Mouse (Mus musculus) heart, adult 18-20 months (tissue): ENCODE data around the gene Rngtt. TPM values are rescaled to one million over a fixed set of nuclear protein-coding genes. Genes with fewer than 3 reads are reported as not detected.
"Not testable (repeated sequence)": the region's sequence is repeated elsewhere in the genome, so short reads cannot be mapped to it uniquely, and the experiment has no call there.

Experiments
- DNase-seq, 2 experiments: peaks; one replicate each; pipeline ENCODE4 v3.0.0; 2021 to 2022; ENCODE audit warnings: mixed read lengths in 1 of 2
- total RNA-seq, 2 experiments: library from RNA; stranded (reverse); gene quantifications; 2 replicates each; pipeline ENCODE4 v1.2.3; 2021

Gene Rngtt
- total RNA-seq, 2 experiments from 2014 or later = 10.0 to 11.1 TPM

GRCm38 (mm10) chr4:33310840-33311437, 828 bp downstream of the Rngtt start:
- DNase-seq = no peak

DNA sequence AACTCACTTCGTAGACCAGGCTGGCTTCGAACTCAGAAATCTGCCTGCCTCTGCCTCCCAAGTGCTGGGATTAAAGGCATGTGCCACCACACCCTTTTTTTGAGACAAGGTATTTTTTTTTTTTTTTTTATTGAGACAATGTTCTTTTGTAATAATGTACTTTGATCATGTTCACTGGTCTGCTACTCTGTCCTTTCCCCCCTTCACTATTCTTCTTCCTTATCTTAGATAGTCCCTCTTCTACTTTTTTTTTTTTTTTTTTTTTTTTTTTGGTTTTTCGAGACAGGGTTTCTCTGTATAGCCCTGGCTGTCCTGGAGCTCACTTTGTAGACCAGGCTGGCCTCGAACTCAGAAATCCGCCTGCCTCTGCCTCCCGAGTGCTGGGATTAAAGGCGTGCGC, 4.0 kb downstream of the Rngtt start:
- not testable (repeated sequence) for DNase-seq

DNA sequence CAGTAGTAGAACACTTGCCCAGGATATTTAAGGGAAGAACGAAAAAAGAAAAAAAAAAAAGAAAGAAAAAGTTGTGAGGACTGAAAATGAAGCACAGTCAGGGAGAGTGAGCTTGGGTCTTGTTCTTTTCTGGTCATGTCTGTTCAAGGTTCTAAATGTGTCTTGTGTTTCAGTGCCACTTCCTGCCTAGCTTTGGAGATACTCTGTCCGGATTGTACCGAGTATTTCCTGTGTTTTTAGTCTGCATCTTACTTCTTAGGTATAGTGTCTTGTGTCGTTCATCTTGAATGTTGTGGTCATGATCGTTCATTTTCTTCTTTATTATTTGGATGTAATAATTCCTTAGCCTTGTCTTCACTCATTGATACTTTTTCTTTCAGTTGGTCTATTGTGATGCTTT, 5.7 kb downstream of the Rngtt start:
- DNase-seq = no peak

DNA sequence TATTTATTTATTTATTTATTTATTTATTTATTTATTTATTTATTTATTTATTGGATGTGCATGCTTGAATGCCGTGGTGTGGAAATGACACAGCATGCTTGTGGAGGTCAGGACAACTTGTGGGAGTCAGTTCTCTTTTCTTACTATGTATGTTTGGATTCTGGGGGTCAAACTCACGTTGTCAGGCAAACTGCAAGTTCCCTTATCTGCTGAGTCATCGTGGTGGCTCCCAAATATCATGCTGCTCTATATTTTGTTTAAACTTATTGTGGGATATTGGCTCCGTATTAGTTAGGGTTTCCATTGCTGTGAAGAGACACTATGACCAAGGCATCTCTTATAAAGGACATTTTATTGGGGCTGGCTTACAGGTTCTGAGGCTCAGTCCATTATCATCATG, 21.0 kb downstream of the Rngtt start:
- no peak for DNase-seq

- DNase-seq = no peak
Observed at GRCm38 (mm10) chr4:33332956-33333455, 22.9 kb downstream of the Rngtt start.

DNA sequence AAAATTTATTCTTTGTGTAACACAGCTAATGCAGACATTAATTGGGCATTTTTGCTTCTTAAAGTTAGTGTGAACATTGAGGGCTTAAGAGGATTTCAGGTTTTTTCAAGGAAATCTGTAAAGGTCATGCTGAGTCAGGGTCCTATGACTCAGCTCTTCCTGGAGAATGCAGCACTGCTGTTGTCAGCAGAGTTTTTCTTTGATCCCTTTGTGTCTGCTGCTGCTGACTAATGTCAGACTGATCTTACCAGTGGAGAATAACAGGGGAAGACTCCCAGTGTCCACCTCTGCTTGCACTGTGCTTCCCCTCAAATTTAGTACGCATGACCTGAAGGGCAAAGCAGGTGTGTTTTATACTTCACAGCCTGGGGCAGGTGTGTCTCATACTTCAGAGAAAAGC, 27.9 kb downstream of the Rngtt start:
- no peak for DNase-seq

DNA sequence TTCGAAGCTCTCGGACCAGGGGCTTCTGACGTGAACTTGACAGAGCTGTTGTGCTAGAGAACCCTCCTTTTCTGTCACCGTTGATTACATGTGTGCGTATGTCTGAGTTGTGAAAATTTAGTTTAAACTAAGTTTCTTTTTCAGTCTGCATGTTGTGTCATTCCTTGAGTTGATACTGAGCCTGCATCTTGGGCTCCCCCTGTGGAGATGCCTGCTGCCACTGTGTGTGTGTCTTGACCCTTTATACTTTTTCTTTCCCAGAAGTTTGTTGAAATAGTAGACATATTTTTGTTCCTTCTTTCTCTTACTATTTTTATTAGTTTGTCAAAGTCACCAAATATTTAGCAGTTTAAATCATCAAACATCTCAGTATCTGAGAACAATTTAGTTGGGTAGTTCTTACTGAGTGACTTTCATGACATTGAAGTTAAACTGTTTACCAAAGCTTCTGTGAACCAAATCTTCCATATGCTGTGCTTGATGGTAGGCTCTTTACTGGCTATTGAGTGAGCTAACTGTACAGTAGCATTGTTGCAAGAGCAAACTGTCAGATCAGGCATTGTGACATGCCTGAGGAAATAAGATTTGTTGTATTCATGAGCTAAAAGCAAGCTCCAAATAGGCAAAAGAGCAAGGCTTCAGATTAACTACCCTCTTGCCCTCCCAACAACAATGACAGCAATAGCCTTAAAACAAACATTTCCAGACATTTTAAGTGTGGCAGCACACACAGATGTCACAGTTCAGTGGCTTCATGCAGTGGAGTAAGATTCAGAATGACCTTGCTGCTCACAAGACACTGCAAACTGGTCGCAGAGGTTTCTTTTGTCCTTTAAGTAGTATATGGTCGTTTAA, 33.0 kb downstream of the Rngtt start:
- no peak for DNase-seq

- no peak for DNase-seq
Observed at GRCm38 (mm10) chr4:33343732-33344057, 33.6 kb downstream of the Rngtt start.

- DNase-seq = no peak
Observed at GRCm38 (mm10) chr4:33363451-33363850, 53.3 kb downstream of the Rngtt start.

- DNase-seq = no peak
Observed at GRCm38 (mm10) chr4:33374916-33375315, 64.8 kb downstream of the Rngtt start.

DNA sequence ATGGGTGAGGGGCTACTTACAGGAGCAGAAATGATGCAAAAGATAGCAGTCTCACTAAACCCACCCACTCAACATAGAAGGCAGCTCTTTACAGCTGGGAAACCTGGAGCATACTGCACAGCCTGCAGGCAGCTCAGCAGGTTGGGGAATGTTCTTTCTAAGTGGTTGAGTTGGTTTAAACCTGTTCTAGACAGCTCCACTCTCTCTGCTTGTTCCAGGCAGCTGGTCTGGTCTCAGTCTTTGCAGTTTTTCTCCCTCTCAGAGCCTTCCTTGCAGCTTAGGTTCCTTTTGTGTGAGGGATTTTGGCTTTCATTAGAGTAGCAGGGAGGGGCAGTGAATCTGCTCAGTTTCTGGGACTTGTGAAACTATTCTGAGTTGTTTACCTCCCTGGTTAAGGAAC, 67.5 kb downstream of the Rngtt start:
- DNase-seq = no peak

GRCm38 (mm10) chr4:33378894-33379293, 68.8 kb downstream of the Rngtt start:
- DNase-seq = no peak

DNA sequence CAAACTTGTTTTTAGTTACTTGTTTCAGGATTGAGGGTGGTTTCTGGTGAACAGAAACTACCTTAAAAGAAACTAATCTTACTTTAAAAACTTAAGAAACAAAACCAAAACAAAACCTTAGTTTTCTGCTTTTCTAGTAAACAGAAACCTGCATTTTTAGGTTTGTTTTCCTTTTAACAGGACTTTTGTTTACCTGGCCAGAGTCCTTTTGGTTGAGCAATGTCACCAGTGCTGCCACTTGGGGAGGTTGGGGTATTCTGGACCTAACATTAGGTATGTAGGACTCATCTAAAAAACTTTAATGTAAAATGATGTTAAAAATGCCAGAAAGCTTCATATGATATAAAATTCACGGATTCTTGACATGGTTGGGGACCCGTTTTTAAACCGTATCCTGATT, 78.8 kb downstream of the Rngtt start:
- DNase-seq = no peak

DNA sequence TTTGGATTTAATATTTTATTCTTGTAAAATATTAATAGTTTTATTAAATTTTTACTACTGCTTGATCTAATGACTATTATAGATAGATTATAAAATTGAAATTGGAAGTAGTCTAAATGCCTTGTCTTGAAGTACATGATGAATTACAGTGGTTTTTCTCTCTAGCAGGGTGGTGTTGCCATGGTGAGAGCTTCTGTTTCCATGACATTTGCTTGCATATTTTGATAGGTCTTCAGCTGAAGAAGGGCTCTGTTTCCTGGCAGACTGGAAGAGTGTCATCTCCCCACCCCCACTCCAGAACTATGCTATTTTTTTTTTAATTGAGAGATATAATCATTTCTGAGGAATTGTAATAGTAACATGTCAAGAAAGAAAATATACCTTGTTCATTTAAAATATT, 80.5 kb downstream of the Rngtt start:
- no peak for DNase-seq

- no peak for DNase-seq
Observed at GRCm38 (mm10) chr4:33393437-33393836, 83.3 kb downstream of the Rngtt start.

DNA sequence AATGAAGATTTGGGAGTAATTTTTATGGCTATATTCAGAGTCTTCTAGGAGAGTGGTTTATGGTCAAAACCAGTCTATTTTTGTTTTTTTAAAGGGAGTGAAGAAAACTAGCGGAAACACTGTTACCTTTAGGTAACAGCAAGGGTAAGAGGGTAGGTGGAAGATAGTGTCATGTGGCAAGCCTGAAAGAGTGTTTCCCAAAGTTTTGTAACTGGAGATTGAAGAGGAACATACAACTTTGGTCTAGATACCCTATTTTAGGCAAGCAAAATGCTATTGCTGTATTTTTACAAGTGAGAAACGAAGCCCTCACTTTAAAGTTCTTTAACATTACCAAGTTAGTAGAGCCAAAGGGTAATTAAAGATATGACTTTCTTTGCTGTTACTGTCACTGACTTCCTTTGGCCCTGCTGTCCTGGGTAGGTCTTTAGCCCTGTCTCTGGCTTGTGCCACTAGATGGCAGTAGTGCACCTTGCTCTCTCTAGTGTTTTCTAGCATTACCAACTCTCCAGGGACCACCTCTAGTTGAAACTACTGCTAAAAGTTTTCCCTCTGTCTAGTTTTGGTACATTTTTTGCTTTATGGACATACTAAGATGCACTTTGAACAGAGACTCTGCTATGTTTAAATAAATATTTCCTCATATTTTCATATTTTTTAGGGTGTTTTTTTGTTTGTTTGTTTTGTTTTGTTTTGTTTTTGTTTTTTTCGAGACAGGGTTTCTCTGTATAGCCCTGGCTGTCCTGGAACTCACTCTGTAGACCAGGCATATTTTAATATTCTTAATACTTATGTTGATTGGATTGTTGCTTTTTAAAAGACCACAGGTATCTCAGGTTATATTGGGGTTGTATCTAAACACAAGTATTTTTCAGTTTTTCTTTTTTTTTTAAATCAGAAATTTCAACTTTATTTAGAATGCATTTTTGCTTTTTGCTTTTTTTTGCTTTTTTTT, 86.4 kb downstream of the Rngtt start:
- DNase-seq = peak; percentile 82 to 92

DNA sequence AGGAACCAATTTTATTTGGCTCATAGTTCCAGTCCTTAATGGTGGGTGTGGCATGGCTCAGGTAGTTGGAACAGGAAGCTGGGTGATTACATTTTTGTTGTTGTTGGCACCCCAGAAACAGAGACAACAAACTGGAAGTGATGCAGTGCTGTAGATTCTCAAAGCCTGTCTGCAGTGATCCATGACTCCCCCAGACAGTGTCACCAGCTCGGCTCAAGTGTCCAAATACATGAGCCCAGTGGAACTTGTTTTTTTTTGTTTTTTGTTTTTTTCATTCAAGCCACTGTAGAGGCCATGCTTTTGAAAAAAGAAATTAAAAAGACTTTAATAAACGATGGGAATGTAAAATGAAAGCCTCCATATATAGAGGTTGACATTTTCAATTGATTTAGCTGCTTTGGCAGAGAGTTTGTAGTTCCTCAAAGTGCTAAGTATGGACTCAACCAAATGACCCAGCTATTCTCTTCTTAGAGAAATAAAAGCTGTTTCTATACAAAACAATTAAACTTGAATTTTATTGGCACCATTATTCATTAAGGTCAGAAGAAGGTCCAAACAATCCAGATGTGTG, 95.7 kb downstream of the Rngtt start:
- DNase-seq = no peak

DNA sequence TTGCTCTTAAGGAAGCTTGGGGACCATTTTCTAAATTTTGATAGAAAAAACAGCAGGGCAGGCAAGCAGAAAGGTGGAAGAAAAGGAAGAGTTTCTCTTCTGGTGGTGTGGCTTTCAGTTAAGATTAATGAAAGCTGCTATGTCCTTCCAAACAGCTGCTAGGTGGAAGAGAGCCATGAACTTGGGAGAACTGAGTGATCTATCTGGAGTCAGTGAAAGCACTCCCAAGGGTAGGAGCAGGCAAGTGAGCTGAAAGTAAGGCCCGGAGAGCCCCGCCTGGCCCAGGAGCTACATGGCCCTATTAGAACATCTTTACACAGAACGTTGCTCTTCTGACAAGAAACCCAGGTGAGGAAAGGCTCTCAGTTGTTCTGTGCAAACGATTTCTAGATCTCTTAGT, 103.7 kb downstream of the Rngtt start:
- DNase-seq = peak; percentile 72 to 81

DNA sequence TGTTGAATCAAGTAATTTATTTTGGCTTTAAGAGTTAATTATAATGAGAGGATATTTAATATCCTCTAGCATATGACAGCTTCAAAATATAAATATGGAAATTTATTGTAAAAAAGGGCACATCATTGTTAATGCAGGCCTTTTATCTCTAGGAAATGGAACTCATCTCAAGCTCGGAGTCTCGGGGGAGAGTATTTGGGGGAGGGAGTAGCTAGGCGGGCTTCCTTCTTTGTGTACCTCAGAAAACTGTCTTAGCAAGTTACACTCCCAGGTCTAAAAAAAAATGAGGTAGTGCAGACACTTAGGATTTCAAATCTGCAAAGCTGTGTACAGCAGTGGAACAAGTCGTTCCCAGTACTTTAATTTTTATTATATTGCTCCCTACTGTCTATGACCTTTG, 104.7 kb downstream of the Rngtt start:
- DNase-seq = no peak

DNA sequence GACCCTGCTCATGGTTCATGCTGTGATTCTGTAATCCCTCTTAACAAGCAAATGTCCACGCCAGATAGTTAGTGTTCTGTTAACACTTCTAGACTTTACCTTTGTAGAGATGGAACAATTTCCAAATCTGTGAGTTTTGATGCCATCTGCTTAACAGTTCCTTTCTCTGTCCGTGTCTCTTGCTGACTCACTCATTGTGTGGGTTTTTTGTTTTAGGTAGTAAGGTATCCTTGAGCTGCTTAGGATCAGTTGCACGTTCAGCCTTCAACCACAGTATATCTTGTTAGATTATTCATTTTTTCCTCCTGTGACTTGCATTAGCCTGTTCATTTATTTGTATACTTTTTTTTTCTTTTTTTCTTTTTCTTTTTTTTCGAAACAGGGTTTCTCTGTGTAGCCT, 107.3 kb downstream of the Rngtt start:
- no peak for DNase-seq

DNA sequence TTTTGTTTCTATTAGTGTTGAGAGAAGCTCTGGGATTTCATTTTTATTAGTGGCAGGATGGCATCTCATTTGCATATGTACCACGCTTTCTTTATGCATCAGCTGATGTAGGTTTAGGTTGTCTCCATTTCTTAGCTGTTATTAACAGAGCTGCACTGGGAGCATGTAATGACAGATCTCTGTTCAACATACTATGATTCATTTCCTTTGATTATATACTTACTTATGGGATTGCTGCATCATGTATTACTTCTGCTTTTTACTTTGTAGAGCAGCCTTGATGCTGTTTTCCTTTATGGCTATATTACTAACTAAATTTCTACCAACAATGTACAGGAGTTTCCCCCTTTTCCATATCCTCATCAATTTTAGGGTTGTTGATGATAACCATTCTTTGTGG, 109.5 kb downstream of the Rngtt start:
- no peak for DNase-seq

DNA sequence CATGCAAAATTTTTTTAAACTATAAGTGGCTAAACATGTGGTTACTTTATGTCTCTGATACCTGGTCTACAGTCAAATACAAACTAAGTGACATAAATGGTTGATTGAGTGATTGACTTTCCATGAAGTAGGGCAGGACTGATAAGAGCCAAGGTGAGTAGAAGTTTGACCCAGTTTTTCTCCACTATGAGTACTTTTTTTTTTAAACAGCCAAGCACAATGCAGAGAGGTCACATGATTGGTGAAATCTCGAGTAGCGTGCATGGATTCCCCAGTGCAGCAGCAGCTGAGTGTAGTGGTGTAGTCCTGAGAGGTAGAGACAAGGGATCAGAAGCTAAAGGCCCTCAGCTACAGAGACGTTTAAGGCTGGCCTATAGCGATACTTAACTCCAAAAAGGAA, 118.7 kb downstream of the Rngtt start:
- DNase-seq = no peak
